Mouse (Mus musculus) fat pad, adult 2 months (tissue): Measurements from ENCODE around the gene Ces1d.

Experiments
- DNase-seq: peaks from one replicate; pipeline ENCODE4 v3.0.0-alpha.2; 2011; ENCODE audit warnings: low read depth, low spot score; ENCODE audit errors: extremely low read depth

The Ces1d gene

DNA sequence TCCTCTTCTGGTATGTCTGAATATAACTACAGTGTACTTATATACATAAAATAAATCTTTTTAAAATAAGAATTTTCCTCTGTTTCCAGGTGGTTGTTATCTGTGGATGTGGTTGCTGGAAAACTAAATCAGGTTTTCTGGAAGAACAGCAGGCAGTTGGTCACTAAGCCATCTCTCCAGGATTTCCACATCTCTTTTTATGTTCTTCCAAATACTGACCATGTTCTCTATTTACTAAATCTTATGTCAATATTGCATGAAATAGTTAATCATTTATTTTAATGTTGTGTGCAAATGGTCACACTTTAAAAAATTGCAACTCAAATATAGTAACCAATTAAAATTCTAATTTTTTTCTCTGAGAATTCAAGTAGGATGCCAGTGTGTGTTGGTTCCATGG, 50.3 kb downstream of the Ces1d start:
- no peak for DNase-seq

DNA sequence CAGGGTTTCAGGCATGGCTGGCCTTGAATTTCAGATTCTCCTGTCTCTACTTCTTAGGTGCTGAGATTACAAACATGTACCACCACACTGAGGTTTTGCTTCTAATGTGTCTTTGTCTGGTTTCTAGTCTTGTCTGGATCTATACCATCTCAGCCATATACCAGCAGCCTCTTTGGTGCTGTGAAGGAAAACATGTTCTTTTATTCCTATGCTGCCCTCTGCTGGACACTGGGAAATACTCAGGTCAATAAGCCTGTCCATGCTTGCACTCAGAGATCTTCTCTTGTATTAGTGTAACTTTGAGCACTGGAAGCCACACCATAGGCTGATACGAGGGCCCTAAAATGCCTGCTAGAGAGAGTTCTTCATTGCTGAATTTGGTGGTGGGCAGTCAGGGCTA, 56.9 kb downstream of the Ces1d start:
- no peak for DNase-seq

DNA sequence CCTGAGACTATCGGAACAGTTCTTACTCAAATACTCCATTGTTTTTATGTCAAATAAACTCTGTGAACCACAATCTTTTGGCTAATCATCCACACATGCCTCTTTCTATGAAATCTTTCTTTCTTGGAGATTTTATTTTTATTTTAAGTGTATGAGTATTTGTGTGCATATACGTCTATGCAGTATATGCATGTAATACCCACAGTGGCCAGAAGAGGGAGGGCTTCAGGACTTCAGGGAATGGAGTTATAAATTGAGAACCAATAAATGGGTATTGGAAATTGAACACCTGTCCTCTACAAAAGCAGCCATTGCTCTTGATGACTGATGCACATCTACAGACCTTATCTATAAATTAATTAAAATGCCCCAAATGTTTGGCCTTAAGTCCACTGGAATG, 65.4 kb downstream of the Ces1d start:
- DNase-seq = no peak

DNA sequence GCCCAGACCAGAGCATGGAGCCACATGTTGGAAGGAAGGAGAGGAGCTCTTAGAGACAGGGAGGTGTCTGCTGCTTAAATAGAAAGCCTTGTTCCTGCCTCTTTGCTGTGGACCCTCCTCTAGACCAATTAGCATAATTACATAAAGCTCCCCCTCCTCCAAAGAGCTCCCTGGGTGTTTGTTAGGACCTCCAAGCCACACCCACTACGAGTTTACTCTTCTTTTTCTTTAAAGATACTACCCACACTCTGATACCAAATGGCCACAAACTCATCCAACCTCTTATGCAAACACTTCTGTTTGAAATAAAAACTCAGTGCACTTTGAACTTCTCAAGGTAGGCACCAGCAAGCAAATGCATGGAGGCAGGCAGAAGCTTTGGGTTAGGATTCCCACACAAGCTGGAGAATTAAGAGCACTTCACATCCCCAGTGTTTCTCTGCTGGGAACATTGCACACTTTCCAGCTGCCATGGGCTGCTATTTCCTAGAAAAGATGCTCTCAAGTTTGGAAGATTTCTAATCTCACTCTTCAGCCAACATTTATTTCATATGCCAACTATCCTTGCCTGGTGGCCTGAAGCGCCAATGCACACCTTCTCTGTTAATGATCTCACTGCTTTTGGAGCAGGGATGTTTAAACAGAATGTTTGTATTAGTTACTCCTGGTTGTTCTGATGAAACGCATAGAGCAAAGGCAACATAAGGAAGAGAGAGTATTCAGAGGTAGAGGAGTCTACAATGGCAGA, 66.2 kb downstream of the Ces1d start, which contains the start of gene Ces1c:
Ces1c (minus strand) TSS at position 51 of the 748 bp plus-strand sequence.
- no peak for DNase-seq

DNA sequence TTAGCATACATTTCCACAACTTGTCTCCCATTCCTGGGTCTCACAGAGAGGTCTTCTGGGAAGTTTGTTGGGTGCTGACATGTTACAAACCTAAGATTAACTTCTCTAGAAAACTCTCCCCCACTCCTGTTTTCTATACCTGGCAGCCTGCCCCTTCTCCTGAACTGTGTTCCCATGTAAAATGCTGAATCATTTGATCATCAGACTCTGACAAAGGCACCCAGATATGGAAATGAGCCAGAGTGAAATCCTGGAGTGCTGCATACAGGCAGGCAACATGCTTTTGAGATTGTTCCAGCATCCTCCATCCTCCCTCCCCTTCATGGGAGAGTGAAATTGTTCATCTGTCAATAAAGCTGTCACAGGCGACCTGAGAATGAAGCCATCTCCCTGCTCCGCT, 71.2 kb downstream of the Ces1d start:
- DNase-seq = no peak

DNA sequence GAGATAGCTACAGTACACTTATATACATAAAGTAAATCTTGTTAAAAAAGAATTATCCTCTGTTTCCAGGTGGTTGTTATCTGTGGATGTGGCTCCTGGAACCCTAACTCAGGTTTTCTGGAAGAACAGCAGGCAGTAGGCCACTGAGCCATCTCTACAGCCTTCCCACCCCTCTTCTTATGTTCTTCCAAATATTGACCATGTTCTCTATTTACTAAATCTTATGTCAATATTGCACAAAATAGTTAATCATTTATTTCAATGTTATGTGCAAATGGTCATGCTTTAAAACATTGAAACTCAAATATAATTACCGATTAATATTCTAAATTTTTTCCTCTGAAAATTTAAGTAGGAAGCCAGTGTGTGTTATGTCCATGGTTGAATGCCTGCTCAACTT, 75.6 kb downstream of the Ces1d start:
- DNase-seq = no peak
